Mouse (Mus musculus) lung, postnatal 0 days (tissue): ENCODE results near the gene Scfd2.

Source experiments
- CTCF ChIP-seq: IDR thresholded peaks from 2 replicates; pipeline ENCODE4 v1.5.1; 2016; ENCODE audit warnings: antibody characterized with exemption, mild to moderate bottlenecking
- EP300 ChIP-seq: IDR thresholded peaks from 2 replicates; pipeline ENCODE4 v1.6.1; 2016; ENCODE audit warnings: antibody characterized with exemption, mild to moderate bottlenecking, control low read depth

DNA sequence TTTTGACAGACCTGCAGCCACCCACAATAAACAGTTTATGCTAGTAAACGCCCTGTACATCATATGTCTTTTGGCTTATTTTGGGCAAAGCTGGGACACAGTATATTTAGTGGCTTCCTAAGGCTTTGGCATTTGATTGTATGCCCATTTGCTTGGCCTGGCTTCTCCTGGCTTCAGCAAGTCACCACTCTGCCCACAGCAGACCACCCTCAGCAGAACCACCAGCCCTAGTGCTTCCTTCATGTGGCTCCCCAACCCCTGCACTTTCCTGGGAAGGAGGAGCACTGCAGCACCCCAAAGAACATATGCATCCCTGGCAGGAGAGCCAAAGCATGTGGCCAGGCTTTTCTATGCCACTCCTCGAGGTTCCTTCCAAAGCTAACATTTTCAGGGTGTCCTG, 188.5 kb downstream of the Scfd2 start:
- TF ChIP-seq CTCF (no peak), EP300 (no peak)
